ENCODE assay signal across 19 mouse cellular contexts in genomic region chr10:81075734-81076133, GRCm38 (mm10). TPM values are rescaled to one million over a fixed set of nuclear protein-coding genes. Genes with fewer than 3 reads are reported as not detected.
DNase-seq lines count a peak whose midpoint lies in the region.
"Had no signal": no experiment of that assay in that cellular context is flagged by ENCODE, and none has a peak within 500 bp of the region (broad histone marks: within the 10 kb centered on the region; RNA-seq: fewer than 3 reads in every experiment).

No protein-coding gene starts in this region.

- peak; percentile 53 for DNase-seq in adrenal gland, postnatal 14 days
- DNase-seq in adrenal gland, adult 18-20 months (ENCODE audit: low spot score in 2 of 2) = no peak
- DNase-seq in gastrocnemius, postnatal 25 days = peak; percentile 55
- no peak for DNase-seq in gastrocnemius, postnatal 10 days
- peak; percentile 27 for DNase-seq in gonadal fat pad, adult 2 months (ENCODE audit: low read depth)
- DNase-seq in layer of hippocampus, postnatal 14 days (ENCODE audit: low spot score in 2 of 2) = no peak
- DNase-seq: adrenal gland, adult 2 months; adrenal gland, postnatal 25 days; cerebellum, adult 11-12 months; cerebellum, adult 8-10 months; cerebellum, postnatal 10 days; cerebellum, postnatal 36 days; embryo, embryonic 11 days; forebrain, postnatal 0 days; heart, adult 2 months; heart, postnatal 14 days; heart, postnatal 4 days; kidney, adult 18-20 months had no signal

RNA-seq across cellular contexts. Expression of gene Thop1, which starts 5.9 kb away (rescaled TPM):
- 56.0 and 60.6 TPM in 2 replicates for total RNA-seq in adrenal gland, postnatal 14 days (2021)
- 10 to 100 TPM; 34.0 to 64.4 TPM for total RNA-seq in adrenal gland, adult 18-20 months (2021)
- 10 to 100 TPM; 18.5 to 22.9 TPM for total RNA-seq in gastrocnemius, postnatal 25 days (2021)
- total RNA-seq in gastrocnemius, postnatal 10 days (2021) = 10 to 100 TPM; 26.4 to 27.1 TPM
- polyA plus RNA-seq in gonadal fat pad, adult 2 months (2012; rRNA removed) = 31.7 and 35.0 TPM in 2 replicates
- total RNA-seq in layer of hippocampus, postnatal 14 days (2021) = 10 to 100 TPM; 52.6 TPM

RNA-seq across cellular contexts. Expression of gene Sgta, which starts 15.8 kb away (rescaled TPM):
- total RNA-seq in adrenal gland, postnatal 14 days (2021) = 212 and 215 TPM in 2 replicates
- 100 to 1,000 TPM; 220 to 229 TPM for total RNA-seq in adrenal gland, adult 18-20 months (2021)
- 10 to 100 TPM; 82.2 to 85.2 TPM for total RNA-seq in gastrocnemius, postnatal 25 days (2021)
- total RNA-seq in gastrocnemius, postnatal 10 days (2021) = 10 to 100 TPM; 82.2 to 84.4 TPM
- polyA plus RNA-seq in gonadal fat pad, adult 2 months (2012; rRNA removed) = 197 and 235 TPM in 2 replicates
- total RNA-seq in layer of hippocampus, postnatal 14 days (2021) = 100 to 1,000 TPM; 169 to 174 TPM

RNA-seq across cellular contexts. Expression of gene Creb3l3, which starts 22.9 kb away (rescaled TPM):
- 2.5 and 26.5 TPM in 2 replicates for total RNA-seq in adrenal gland, postnatal 14 days (2021)
- 1 to 10 TPM in 1 of 2 experiments, under 1 TPM in 1; 0.93 to 1.3 TPM for total RNA-seq in adrenal gland, adult 18-20 months (2021)
- under 1 TPM; 0.10 to 0.83 TPM for total RNA-seq in gastrocnemius, postnatal 25 days (2021)
- total RNA-seq in gastrocnemius, postnatal 10 days (2021) = 1 to 10 TPM in 1 of 2 experiments, under 1 TPM in 1; 0.87 to 2.1 TPM
- 0.41 and 0.61 TPM in 2 replicates for polyA plus RNA-seq in gonadal fat pad, adult 2 months (2012; rRNA removed)
- under 1 TPM; 0.17 to 0.46 TPM for total RNA-seq in layer of hippocampus, postnatal 14 days (2021)
- polyA plus RNA-seq: inflammation-experienced regulatory T-cells, adult 6 months had no signal

RNA-seq across cellular contexts. Expression of gene Map2k2, which starts 30.0 kb away (rescaled TPM):
- 161 and 163 TPM in 2 replicates for total RNA-seq in adrenal gland, postnatal 14 days (2021)
- total RNA-seq in adrenal gland, adult 18-20 months (2021) = 100 to 1,000 TPM; 165 to 179 TPM
- 100 to 1,000 TPM; 149 to 161 TPM for total RNA-seq in gastrocnemius, postnatal 25 days (2021)
- total RNA-seq in gastrocnemius, postnatal 10 days (2021) = 100 to 1,000 TPM; 170 to 177 TPM
- 132 and 176 TPM in 2 replicates for polyA plus RNA-seq in gonadal fat pad, adult 2 months (2012; rRNA removed)
- 100 to 1,000 TPM; 132 to 134 TPM for total RNA-seq in layer of hippocampus, postnatal 14 days (2021)

RNA-seq across cellular contexts. Expression of gene Slc39a3, which starts 38.5 kb away (rescaled TPM):
- 30.3 and 30.5 TPM in 2 replicates for total RNA-seq in adrenal gland, postnatal 14 days (2021)
- 10 to 100 TPM; 25.6 to 44.1 TPM for total RNA-seq in adrenal gland, adult 18-20 months (2021)
- total RNA-seq in gastrocnemius, postnatal 25 days (2021) = 10 to 100 TPM; 13.5 to 13.9 TPM
- total RNA-seq in gastrocnemius, postnatal 10 days (2021) = 10 to 100 TPM; 11.5 to 13.3 TPM
- 31.0 and 34.3 TPM in 2 replicates for polyA plus RNA-seq in gonadal fat pad, adult 2 months (2012; rRNA removed)
- 10 to 100 TPM; 63.9 to 70.2 TPM for total RNA-seq in layer of hippocampus, postnatal 14 days (2021)

Comparison
In these comparisons a context has a peak if more than half of its experiments do, and no peak if none do; other contexts are left out.
1. DNase-seq: peak in adrenal gland, postnatal 14 days (single experiment), gastrocnemius, postnatal 25 days (single experiment) and gonadal fat pad, adult 2 months (single experiment); none in adrenal gland, adult 18-20 months (0 of 2), gastrocnemius, postnatal 10 days (single experiment) and layer of hippocampus, postnatal 14 days (0 of 2).